Mouse (Mus musculus): ENCODE results near the gene Usp2.
A peak's percentile ranks its signal among the peaks of the same experiment; 100 is the strongest.
"Not testable (repeated sequence)": the region's sequence is repeated elsewhere in the genome, so short reads cannot be mapped to it uniquely, and the experiment has no call there.

Usp2 gene

GRCm38 (mm10) chr9:44093612-44094503 lies 27.0 kb downstream of the Usp2 start:
- DNase-seq (ENCODE audit: low spot score in 2 of 2): peak in 1 of 2 experiments; percentile 70

GRCm38 (mm10) chr9:44094737-44095136 lies 27.9 kb downstream of the Usp2 start:
- no peak for DNase-seq (ENCODE audit: low spot score in 2 of 2)

- no peak for DNase-seq (ENCODE audit: low spot score in 2 of 2)
Measured at GRCm38 (mm10) chr9:44095781-44096180, 29.0 kb downstream of the Usp2 start.

GRCm38 (mm10) chr9:44096536-44096935 lies 29.7 kb downstream of the Usp2 start:
- no peak for DNase-seq (ENCODE audit: low spot score in 2 of 2)

- DNase-seq (ENCODE audit: low spot score in 2 of 2): no peak
Measured at GRCm38 (mm10) chr9:44101490-44101889, 34.7 kb downstream of the Usp2 start, which contains the start of gene Mfrp. Gene Mfrp, plus strand, starts transcription at chr9:44101729.

GRCm38 (mm10) chr9:44104881-44105280 lies 38.1 kb downstream of the Usp2 start:
- DNase-seq (ENCODE audit: low spot score in 2 of 2): no peak

GRCm38 (mm10) chr9:44105781-44106180 lies 39.0 kb downstream of the Usp2 start:
- no peak for DNase-seq (ENCODE audit: low spot score in 2 of 2)

- DNase-seq (ENCODE audit: low spot score in 2 of 2): no peak
Measured at GRCm38 (mm10) chr9:44106182-44106581, 39.4 kb downstream of the Usp2 start.

GRCm38 (mm10) chr9:44106596-44106995 lies 39.8 kb downstream of the Usp2 start:
- DNase-seq (ENCODE audit: low spot score in 2 of 2): no peak

- peak in 1 of 2 experiments; percentile 89 for DNase-seq (ENCODE audit: low spot score in 2 of 2)
Measured at GRCm38 (mm10) chr9:44107110-44107509, 40.3 kb downstream of the Usp2 start, which contains the start of gene C1qtnf5. Gene C1qtnf5, plus strand, starts transcription at chr9:44107245.

- DNase-seq (ENCODE audit: low spot score in 2 of 2): no peak
Measured at GRCm38 (mm10) chr9:44107557-44108179, 40.8 kb downstream of the Usp2 start.

- DNase-seq (ENCODE audit: low spot score in 2 of 2): no peak
Measured at GRCm38 (mm10) chr9:44108269-44109055, 41.6 kb downstream of the Usp2 start.

GRCm38 (mm10) chr9:44109360-44110095 lies 42.7 kb downstream of the Usp2 start:
- DNase-seq (ENCODE audit: low spot score in 2 of 2): peak in 1 of 2 experiments; percentile 60

GRCm38 (mm10) chr9:44111909-44112308 lies 45.1 kb downstream of the Usp2 start:
- DNase-seq (ENCODE audit: low spot score in 2 of 2): not testable (repeated sequence)

GRCm38 (mm10) chr9:44113105-44113789 lies 46.4 kb downstream of the Usp2 start, which contains the start of the genes Gm49380 and Rnf26:
Gene Gm49380, minus strand, starts transcription at chr9:44113500.
Gene Rnf26, minus strand, starts transcription at chr9:44113517.
- peak; percentile 91 to 95 for DNase-seq (ENCODE audit: low spot score in 2 of 2)

- DNase-seq (ENCODE audit: low spot score in 2 of 2): no peak
Measured at GRCm38 (mm10) chr9:44114453-44114852, 47.6 kb downstream of the Usp2 start.

GRCm38 (mm10) chr9:44115599-44115998 lies 48.8 kb downstream of the Usp2 start:
- DNase-seq (ENCODE audit: low spot score in 2 of 2): no peak

- no peak for DNase-seq (ENCODE audit: low spot score in 2 of 2)
Measured at GRCm38 (mm10) chr9:44116182-44116581, 49.4 kb downstream of the Usp2 start.

- no peak for DNase-seq (ENCODE audit: low spot score in 2 of 2)
Measured at GRCm38 (mm10) chr9:44119011-44119410, 52.2 kb downstream of the Usp2 start.

GRCm38 (mm10) chr9:44119948-44120465 lies 53.2 kb downstream of the Usp2 start:
- no peak for DNase-seq (ENCODE audit: low spot score in 2 of 2)

All from urinary bladder, postnatal 36 days (tissue).